Mouse (Mus musculus): ENCODE results near the gene Ivd. TPM values are rescaled to one million over a fixed set of nuclear protein-coding genes. Genes with fewer than 3 reads are reported as not detected.
A peak's percentile ranks its signal among the peaks of the same experiment; 100 is the strongest.

Gene Ivd
- total RNA-seq (2017) = 30.4 and 35.1 TPM in 2 replicates

DNA sequence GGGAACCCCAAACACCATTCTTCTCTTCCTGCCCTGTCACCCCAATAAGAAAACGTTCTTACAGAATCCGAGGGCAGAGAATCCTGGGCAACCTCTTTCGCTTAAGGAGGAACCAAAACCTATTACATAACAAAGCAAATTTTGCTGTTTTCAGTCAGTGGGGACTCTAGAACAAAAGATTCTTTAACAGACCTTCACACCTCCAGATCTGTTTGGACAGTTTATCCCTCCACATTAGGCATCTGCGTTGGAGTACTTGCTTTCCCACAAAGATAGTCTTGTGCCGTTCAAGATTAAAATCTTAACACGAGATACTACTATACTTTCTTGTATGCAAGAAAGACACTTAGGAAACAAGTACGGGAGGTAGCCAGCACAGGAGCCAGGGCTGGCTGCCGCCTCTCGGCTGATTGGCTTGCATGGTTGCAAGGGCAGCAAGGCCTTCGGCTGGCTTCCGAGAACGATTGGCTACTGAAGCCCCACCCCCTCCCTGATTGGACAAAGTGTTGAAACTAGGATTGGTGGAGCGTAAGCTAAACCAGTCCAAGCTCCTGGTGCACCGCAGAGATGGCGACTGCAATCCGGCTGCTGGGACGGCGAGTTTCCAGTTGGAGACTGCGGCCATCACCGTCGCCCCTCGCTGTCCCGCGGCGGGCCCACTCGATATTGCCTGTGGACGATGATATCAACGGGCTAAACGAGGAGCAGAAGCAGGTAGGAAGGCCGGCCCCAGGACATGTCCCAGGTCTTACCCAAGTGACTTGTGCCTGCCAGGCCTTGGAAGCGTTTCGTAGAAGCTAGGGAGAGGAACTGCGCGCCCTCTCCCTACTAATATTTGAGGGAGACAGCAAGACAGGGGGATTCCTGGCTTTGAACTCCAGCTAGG lies at the start of gene Ivd:
TSS of gene Ivd (plus strand) at position 501 of the 886 bp plus-strand sequence.
- ATAC-seq (replicated peaks in 1 of 2; ENCODE audit: insufficient read depth in 1 of 2, low FRiP score in 2 of 2, low TSS enrichment in 1 of 2, low read depth in 1 of 2, poor library complexity in 2 of 2, severe bottlenecking in 2 of 2) = peak; percentile 99 to 100

DNA sequence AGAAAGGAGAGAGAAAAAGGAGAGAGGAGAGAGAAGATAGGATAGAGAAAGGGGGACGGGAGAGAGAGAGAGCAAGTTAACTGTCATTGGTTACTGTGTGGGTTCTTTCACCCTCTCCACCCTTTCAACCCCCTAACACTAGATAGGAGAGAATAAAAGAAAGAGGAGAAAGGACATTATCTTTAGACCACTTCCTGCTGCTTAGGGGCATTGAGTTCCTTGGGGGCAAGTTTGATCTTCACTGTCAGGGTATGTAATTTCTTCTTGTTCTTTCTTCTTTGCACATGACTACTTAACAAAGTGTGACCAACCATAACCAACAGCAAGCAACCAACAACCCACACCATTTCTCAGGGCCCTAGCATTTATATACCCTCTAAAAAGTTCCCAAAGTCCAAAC lies 49.0 kb upstream of the Ivd start:
- ATAC-seq (replicated peaks in 1 of 2; ENCODE audit: insufficient read depth in 1 of 2, low FRiP score in 2 of 2, low TSS enrichment in 1 of 2, low read depth in 1 of 2, poor library complexity in 2 of 2, severe bottlenecking in 2 of 2) = no peak

DNA sequence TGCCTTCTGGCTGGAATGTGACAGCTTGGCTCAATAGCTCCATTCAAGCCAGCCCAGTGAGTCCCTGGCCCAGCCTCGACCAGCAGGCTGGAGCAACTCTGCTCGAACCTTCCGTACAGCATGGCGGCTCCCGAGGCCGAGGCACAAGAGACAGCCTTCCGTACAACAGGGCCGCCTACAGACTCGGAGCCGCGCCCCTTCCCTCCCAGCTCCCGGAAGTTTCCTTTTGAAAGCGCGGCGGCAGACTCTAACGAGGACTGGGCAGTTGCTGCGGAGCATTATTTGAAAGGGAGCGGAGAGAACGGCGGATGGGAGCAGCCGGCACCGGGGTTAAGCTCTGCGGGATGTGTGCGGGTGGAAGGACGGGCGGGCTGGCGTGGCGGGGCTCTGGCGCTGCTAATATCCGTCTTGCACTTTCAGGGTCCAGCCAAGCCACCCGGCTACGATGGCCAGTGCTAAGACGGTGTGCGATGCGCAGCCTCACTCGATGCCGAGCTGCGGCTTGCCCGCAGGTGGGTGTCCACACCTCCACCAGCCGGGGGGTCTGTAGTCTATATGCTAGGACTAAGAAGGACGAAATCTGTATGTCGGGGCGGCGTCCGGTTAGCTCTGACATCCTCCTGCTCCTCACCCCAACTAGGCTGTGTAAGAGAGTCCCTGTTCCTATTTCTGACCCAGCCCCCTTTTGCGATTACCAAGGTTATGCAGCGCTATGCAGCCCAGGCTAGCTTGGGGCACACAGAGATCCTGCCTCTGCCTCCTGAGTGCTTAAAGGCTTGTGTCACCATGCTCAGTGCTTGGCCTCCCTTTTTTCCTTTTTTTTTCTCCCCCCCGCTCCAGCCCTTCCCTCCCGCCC lies 47.5 kb upstream of the Ivd start, which contains the start of gene Knstrn:
TSS of gene Knstrn (plus strand) at position 23 of the 856 bp plus-strand sequence.
- peak; percentile 97 to 99 for ATAC-seq (replicated peaks in 1 of 2; ENCODE audit: insufficient read depth in 1 of 2, low FRiP score in 2 of 2, low TSS enrichment in 1 of 2, low read depth in 1 of 2, poor library complexity in 2 of 2, severe bottlenecking in 2 of 2)

DNA sequence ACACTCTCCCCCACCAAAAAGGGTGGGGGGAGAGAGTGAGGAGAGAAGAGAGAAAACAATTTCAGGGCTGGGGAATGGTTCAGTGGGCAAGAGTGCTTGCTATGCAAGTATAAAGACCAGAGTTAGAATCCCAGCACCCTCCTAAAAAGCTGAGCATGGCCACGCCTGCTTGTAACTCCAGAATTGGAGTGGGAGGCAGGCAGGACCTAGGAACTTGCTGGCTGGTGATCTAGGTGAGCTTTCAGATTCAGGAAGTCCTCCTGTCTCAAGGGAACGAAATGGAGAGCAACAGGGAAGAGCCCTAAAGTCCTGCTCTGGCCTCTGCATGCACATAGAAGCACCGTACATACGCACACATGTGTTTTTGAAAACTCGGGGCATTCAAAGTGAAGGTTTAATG lies 39.0 kb upstream of the Ivd start:
- no peak for ATAC-seq (replicated peaks in 1 of 2; ENCODE audit: insufficient read depth in 1 of 2, low FRiP score in 2 of 2, low TSS enrichment in 1 of 2, low read depth in 1 of 2, poor library complexity in 2 of 2, severe bottlenecking in 2 of 2)

DNA sequence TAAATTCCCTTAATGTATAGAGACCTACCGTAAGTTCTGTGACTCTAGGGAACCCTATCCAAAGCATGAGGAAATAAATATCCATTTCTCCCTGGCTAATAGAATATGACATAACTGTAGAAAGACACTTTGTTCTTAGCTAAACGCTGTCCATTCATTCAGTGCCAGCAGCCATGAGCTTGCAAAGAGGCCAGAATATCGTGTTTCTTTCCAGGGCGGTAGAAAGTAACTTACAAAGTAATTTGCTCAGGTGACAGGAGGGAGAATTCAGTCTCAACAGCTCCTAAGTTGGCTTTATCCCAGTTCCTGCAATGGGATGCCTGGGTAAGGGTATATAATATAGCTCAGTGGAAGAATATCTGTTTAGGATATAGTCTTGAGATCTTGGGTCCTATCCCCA lies 37.4 kb upstream of the Ivd start:
- no peak for ATAC-seq (replicated peaks in 1 of 2; ENCODE audit: insufficient read depth in 1 of 2, low FRiP score in 2 of 2, low TSS enrichment in 1 of 2, low read depth in 1 of 2, poor library complexity in 2 of 2, severe bottlenecking in 2 of 2)

DNA sequence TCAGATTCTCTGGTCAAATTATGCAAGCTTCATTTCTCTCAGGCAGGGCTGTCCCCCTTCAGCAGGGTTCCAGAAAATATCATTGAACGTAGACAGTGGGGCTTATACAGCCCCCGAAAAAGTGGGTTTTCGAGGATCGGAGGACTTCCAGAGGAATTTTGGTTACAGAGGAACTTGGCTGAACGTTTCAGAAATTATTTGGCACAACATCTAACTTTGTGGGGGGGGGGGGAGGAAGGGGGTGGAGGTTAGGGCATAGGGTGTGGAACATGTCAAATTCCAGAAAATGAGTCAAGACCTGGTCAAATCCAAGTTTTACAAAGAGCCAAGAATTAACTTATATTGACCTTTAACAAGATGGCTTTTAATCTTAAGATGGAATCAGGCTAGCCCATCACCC lies 32.7 kb upstream of the Ivd start:
- no peak for ATAC-seq (replicated peaks in 1 of 2; ENCODE audit: insufficient read depth in 1 of 2, low FRiP score in 2 of 2, low TSS enrichment in 1 of 2, low read depth in 1 of 2, poor library complexity in 2 of 2, severe bottlenecking in 2 of 2)

DNA sequence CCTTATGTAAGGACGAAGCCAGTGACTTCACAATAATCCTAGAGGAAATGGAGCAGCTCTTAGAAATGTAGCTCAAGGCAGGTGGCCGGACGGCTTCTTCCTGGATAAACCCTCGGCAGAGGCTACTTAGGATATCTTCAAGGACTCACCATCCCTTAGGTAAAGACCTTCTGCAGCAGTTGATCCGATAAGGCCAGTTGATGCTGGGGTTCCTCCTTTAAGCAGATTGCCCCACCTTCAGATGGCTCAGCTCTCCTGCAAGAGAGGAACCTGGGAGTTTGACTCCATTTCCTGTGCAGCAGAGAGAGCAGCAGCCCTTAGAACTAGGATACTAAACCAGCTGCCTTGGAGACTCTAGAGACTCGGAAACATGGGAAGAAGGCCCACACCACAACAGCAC lies 27.7 kb upstream of the Ivd start:
- ATAC-seq (replicated peaks in 1 of 2; ENCODE audit: insufficient read depth in 1 of 2, low FRiP score in 2 of 2, low TSS enrichment in 1 of 2, low read depth in 1 of 2, poor library complexity in 2 of 2, severe bottlenecking in 2 of 2) = no peak

DNA sequence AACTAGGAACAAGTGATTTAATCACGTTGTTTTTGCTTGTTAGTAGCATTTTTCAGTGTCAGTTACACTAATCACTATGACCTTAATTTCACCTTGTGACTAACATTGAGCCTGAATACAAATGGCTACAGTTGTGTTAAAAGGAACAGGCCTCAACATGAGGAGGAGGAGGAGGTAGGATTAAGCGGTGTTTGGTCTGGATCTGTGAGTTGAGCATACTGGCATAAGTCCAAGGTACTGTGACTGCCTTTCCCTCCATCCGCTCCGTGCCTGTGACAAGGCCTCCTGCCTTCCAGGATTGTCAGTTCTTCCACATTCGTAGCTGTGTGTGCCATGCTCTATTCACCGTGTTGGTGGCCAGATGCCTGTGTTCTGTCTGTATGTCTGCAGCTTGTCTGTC lies 26.6 kb upstream of the Ivd start:
- ATAC-seq (replicated peaks in 1 of 2; ENCODE audit: insufficient read depth in 1 of 2, low FRiP score in 2 of 2, low TSS enrichment in 1 of 2, low read depth in 1 of 2, poor library complexity in 2 of 2, severe bottlenecking in 2 of 2) = no peak

DNA sequence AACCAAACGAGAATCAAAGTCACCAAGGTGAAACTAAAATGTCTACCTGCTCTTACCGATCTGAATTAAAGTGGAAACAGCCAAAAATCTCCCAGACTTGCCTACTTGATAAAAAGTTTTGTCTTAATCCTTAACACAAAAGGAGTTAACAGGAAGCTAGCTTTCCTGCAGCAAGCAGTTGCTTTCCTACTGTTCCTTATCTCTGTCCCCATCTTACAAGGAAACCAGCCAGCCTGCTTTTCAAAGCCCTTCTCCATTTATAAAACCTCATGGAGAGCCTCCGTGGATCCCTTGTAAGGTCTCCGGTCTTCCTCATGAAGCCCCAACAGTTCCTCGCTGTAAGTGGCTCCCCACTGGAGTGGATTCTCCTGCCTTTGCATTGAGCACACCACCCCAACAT lies 23.4 kb upstream of the Ivd start:
- ATAC-seq (replicated peaks in 1 of 2; ENCODE audit: insufficient read depth in 1 of 2, low FRiP score in 2 of 2, low TSS enrichment in 1 of 2, low read depth in 1 of 2, poor library complexity in 2 of 2, severe bottlenecking in 2 of 2) = no peak

DNA sequence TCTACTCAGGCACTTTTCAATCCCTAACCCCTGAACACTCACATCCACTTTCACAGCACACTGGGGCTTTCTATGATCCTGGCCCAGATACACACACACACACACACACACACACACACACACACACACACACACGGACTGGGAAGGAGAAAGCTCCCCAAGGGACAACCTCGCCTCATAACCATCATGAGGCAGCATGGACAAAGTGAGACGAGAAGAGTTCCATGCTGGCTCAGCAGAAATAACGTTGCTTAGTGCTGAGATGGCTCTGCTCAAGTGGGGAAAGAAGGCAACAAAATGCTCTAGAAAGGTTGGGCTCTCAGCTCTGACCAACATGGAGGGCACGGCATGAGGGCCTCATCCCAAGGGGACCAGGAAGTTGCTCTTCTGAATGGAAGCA lies 20.6 kb upstream of the Ivd start:
- ATAC-seq (replicated peaks in 1 of 2; ENCODE audit: insufficient read depth in 1 of 2, low FRiP score in 2 of 2, low TSS enrichment in 1 of 2, low read depth in 1 of 2, poor library complexity in 2 of 2, severe bottlenecking in 2 of 2) = no peak

DNA sequence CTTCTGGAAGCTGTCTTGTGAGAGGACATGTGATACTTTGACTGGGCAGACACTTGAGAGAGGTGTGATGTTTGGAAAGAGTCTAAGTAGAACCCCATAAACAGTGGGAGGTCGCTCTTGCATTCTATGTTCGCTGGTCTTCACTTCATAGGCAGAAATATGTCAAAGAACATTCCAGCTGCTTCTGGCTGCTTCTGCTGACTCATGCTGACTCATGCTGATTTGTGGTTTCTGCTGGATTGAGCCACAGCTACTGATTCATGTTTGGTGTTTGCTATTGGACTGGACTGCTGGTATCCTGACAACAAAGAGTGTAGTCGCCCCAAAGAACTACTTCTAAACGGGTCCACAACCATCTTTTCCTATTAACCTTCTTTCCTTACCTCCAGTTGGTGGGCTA lies 20.0 kb upstream of the Ivd start:
- ATAC-seq (replicated peaks in 1 of 2; ENCODE audit: insufficient read depth in 1 of 2, low FRiP score in 2 of 2, low TSS enrichment in 1 of 2, low read depth in 1 of 2, poor library complexity in 2 of 2, severe bottlenecking in 2 of 2) = no peak

DNA sequence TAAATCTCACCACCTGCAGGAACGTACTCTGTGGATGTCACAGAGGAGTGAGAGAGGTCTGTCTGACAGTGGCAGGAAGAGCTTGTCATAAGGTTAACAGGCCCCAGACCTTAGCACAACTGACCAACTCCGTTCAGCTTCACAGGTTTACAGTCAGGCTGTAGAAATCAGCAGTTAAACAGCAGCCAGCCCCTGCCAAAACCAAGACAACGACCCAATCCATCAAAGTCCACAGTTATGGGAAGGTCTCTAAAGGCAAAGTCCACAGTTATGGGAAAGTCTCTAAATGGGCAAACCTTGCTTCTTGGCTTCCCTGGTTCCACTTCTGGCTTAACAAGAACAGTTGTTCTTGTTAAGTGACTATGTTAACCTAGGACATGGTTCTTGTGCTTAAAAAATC lies 17.3 kb upstream of the Ivd start:
- ATAC-seq (replicated peaks in 1 of 2; ENCODE audit: insufficient read depth in 1 of 2, low FRiP score in 2 of 2, low TSS enrichment in 1 of 2, low read depth in 1 of 2, poor library complexity in 2 of 2, severe bottlenecking in 2 of 2) = no peak

DNA sequence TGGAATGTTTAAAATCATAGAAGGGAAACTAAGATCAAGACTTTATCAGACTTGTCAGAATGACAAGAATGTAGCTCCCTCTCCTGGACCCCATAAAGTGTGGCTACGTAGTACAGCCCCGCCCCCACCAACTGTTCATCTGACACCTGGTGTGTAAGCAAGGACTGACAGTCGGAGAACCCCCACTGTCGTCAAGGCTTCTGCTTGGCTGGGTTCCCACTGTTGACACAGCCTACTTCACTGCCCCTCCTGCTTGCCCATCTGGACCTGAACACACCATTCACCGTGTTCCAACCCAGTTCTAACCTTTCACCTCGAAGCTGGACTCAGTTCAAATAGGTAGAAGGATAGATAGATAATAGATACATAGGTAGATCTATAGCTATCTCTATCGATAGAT lies 15.5 kb upstream of the Ivd start:
- 0 out of 4 replicates have a peak, but pooled peaks of 1 of the 2 experiments have one; percentile 22 for ATAC-seq (replicated peaks in 1 of 2; ENCODE audit: insufficient read depth in 1 of 2, low FRiP score in 2 of 2, low TSS enrichment in 1 of 2, low read depth in 1 of 2, poor library complexity in 2 of 2, severe bottlenecking in 2 of 2)

DNA sequence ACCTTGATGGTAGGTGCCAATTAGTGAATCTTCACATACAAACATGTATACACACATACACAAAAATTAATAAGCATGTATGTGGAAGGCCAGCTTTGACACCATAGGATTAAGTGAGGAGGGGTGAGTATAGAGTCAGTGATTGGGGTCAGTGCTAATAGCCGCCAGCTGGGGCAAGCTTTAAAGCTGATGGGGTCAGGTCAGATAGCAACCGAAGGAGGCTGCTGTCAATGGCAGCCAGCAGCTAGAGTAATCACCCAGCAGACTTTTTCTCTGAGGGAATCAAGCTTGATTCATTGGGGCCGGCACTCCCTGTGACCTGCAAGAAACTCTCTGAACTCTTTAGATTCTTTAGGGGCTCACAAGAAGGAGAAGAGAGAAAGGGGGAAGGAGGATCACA lies 10.0 kb upstream of the Ivd start:
- ATAC-seq (replicated peaks in 1 of 2; ENCODE audit: insufficient read depth in 1 of 2, low FRiP score in 2 of 2, low TSS enrichment in 1 of 2, low read depth in 1 of 2, poor library complexity in 2 of 2, severe bottlenecking in 2 of 2) = no peak

DNA sequence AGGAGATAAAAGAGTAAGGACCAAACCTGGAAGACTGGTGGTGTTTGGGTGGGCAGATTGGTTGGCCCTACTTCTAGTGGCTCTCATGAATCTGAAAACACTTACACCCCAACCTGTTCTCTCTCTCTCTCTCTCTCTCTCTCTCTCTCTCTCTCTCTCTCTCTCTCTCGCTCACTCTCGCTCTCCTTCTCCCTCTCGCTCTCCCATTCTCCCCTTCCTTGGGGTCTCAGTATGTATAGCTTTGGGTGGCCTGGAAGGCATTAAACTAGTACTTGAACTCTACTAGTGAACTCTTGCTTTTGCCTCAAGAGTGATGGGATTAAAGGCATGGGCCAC lies 554 bp downstream of the Ivd start:
- no peak for ATAC-seq (replicated peaks in 1 of 2; ENCODE audit: insufficient read depth in 1 of 2, low FRiP score in 2 of 2, low TSS enrichment in 1 of 2, low read depth in 1 of 2, poor library complexity in 2 of 2, severe bottlenecking in 2 of 2)

DNA sequence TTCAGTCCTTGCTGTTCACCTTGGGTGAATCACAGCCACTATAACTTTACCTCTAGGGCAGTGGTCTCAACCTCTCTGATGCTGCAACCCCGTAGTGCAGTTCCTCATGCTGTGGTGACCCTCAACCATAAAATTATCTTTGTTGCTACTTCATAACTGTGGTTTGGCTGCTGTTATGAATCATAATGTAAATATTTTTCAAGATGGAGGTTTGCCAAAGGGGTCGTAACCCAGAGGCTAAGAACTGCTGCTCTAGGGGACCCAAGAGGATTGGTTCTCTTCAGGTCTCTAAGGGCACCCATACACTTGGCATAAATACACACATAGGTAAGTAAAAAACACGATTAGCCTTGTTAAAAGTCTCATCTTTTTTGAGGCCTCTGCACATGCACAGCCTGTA lies 8.8 kb downstream of the Ivd start:
- no peak for ATAC-seq (replicated peaks in 1 of 2; ENCODE audit: insufficient read depth in 1 of 2, low FRiP score in 2 of 2, low TSS enrichment in 1 of 2, low read depth in 1 of 2, poor library complexity in 2 of 2, severe bottlenecking in 2 of 2)

DNA sequence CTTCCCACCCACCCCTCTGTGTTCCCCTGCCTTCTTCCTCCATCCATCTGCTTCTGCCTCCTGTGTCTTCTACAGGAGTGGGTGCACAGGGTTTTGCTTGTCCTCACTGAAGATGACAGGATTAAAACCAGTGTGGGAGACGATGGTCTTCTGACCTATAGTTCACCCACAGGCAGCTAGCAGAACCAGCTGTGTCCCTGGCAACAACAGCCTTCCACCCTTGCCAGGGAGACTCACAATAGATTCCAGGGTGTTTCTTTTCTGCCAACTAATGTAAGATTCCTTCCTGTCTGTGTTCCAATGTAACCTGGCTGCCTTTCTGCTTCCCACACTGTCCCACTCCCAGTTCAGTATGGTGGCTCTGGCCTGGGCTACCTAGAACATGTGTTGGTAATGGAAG lies 9.3 kb downstream of the Ivd start:
- no peak for ATAC-seq (replicated peaks in 1 of 2; ENCODE audit: insufficient read depth in 1 of 2, low FRiP score in 2 of 2, low TSS enrichment in 1 of 2, low read depth in 1 of 2, poor library complexity in 2 of 2, severe bottlenecking in 2 of 2)

DNA sequence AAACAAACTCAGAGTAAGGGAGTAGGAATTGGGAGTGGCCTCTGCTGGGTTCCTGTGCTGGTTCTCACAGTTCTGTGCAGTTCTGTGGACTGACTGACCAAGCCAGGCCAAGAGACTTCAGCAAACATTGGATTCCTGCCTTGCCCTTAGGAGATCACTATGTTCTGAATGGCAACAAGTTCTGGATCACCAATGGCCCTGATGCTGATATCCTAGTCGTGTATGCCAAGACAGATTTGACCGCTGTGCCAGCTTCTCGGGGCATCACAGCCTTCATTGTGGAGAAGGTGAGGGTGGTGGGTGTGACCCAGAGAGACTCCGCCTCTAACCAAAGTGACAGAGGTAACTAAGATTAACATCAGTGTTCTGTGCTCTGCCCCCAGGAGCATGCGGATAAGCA lies 11.3 kb downstream of the Ivd start:
- no peak for ATAC-seq (replicated peaks in 1 of 2; ENCODE audit: insufficient read depth in 1 of 2, low FRiP score in 2 of 2, low TSS enrichment in 1 of 2, low read depth in 1 of 2, poor library complexity in 2 of 2, severe bottlenecking in 2 of 2)

All from hematopoietic stem cell, adult 5-6 weeks (primary cell).